Mouse (Mus musculus) liver, embryonic 15.5 days (tissue): ENCODE data around the gene Hdgf. TPM values are rescaled to one million over a fixed set of nuclear protein-coding genes. Genes with fewer than 3 reads are reported as not detected.
A peak's percentile ranks its signal among the peaks of the same experiment; 100 is the strongest.
"Not testable (repeated sequence)": the region's sequence is repeated elsewhere in the genome, so short reads cannot be mapped to it uniquely, and the experiment has no call there.

Experiments
- ATAC-seq: fragments of 200-750 bp; cut with Nextera tagmentation; 2 replicates; pipeline ENCODE4 v1.8.0; 2017; ENCODE audit warnings: moderate number of reproducible peaks, mild to moderate bottlenecking, moderate library complexity; ENCODE audit not compliant: insufficient read depth
- H3K27ac ChIP-seq: fragments of 300-500 bp; sonication (generic); replicated peaks from 2 replicates; pipeline ENCODE4 v1.5.1; 2015; ENCODE audit warnings: mild to moderate bottlenecking, inconsistent platforms
- H3K27me3 ChIP-seq: fragments of 300-500 bp; sonication (generic); 2 replicates; pipeline ENCODE4 v1.6.1; 2015; ENCODE audit warnings: mild to moderate bottlenecking, inconsistent platforms
- H3K36me3 ChIP-seq: fragments of 300-500 bp; sonication (generic); replicated peaks from 2 replicates; pipeline ENCODE4 v1.6.1; 2015; ENCODE audit warnings: moderate library complexity, mild to moderate bottlenecking, inconsistent platforms
- H3K4me1 ChIP-seq: fragments of 300-500 bp; sonication (generic); replicated peaks from 2 replicates; pipeline ENCODE4 v1.6.1; 2015; ENCODE audit warnings: inconsistent platforms
- H3K4me2 ChIP-seq: fragments of 300-500 bp; sonication (generic); 2 replicates; pipeline ENCODE4 v1.6.1; 2015; ENCODE audit warnings: moderate library complexity, mild to moderate bottlenecking, inconsistent platforms
- H3K4me3 ChIP-seq: fragments of 300-500 bp; sonication (generic); replicated peaks from 2 replicates; pipeline ENCODE4 v1.5.1; 2015; ENCODE audit warnings: mild to moderate bottlenecking, inconsistent platforms
- H3K9ac ChIP-seq: fragments of 300-500 bp; sonication (generic); 2 replicates; pipeline ENCODE4 v1.6.1; 2015; ENCODE audit warnings: moderate library complexity, mild to moderate bottlenecking, inconsistent platforms
- H3K9me3 ChIP-seq: fragments of 300-500 bp; sonication (generic); replicated peaks from 2 replicates; pipeline ENCODE4 v1.6.1; 2016; ENCODE audit warnings: inconsistent platforms
- WGBS: fragments of 180-500 bp; shearing (Covaris S2); methylation state at CpG from one replicate; pipeline ENCODE4 v1.1.7; 2015; ENCODE audit warnings: mixed read lengths; ENCODE audit not compliant: insufficient replicate concordance; 5-methylcytosine and 5-hydroxymethylcytosine counted together
- polyA plus RNA-seq: library from polyadenylated mRNA; unstranded; fragments of >200 nt; fragmentation: Nextera tagmentation; extraction: Ambion mirVana; gene quantifications from 2 replicates; pipeline ENCODE4 v1.2.1, GENCODE M21; 2015

The Hdgf gene
- polyA plus RNA-seq, 1 experiment from 2014 or later = 213 TPM

- H3K9me3 ChIP-seq = no peaks in the 10 kb centered on the region
- no peak for ATAC-seq
- no peak overlapping the region for H3K27ac ChIP-seq
- H3K4me2 ChIP-seq = no peak overlapping the region
- no peaks in the 10 kb centered on the region for H3K27me3 ChIP-seq
- peaks cover 21% of the 10 kb centered on the region for H3K4me1 ChIP-seq
- H3K9ac ChIP-seq = no peak overlapping the region
- no peaks in the 10 kb centered on the region for H3K36me3 ChIP-seq
- WGBS = 74% methylated on average over 3 of the region's 3 CpGs
- no peak overlapping the region for H3K4me3 ChIP-seq
Observed at GRCm38 (mm10) chr3:87891481-87891880, 14.6 kb upstream of the Hdgf start.

GRCm38 (mm10) chr3:87893367-87893905 lies 12.7 kb upstream of the Hdgf start:
- no peak for ATAC-seq
- H3K4me2 ChIP-seq = no peak overlapping the region
- H3K27me3 ChIP-seq = no peaks in the 10 kb centered on the region
- WGBS = 73% methylated on average over 3 of the region's 3 CpGs
- no peak overlapping the region for H3K4me3 ChIP-seq
- H3K9me3 ChIP-seq = no peaks in the 10 kb centered on the region
- peak overlapping the region; percentile 14 for H3K27ac ChIP-seq
- peaks cover 15% of the 10 kb centered on the region for H3K4me1 ChIP-seq
- H3K9ac ChIP-seq = no peak overlapping the region
- no peaks in the 10 kb centered on the region for H3K36me3 ChIP-seq

GRCm38 (mm10) chr3:87899266-87899665 lies 6.9 kb upstream of the Hdgf start:
- Histone ChIP-seq H3K9ac (no peak overlapping the region), H3K4me1 (peaks cover 43% of the 10 kb centered on the region), H3K27me3 (no peaks in the 10 kb centered on the region), H3K9me3 (no peaks in the 10 kb centered on the region), H3K4me3 (no peak overlapping the region), H3K27ac (0 out of 2 replicates have a peak overlapping the region, but pooled peaks have one; percentile 29), H3K36me3 (no peaks in the 10 kb centered on the region), H3K4me2 (no peak overlapping the region)
- no peak for ATAC-seq
- 60% methylated on average over 3 of the region's 3 CpGs for WGBS

GRCm38 (mm10) chr3:87899776-87900175 lies 6.3 kb upstream of the Hdgf start:
- peaks cover 46% of the 10 kb centered on the region for H3K4me1 ChIP-seq

GRCm38 (mm10) chr3:87901036-87901624 lies 5.0 kb upstream of the Hdgf start:
- H3K4me1 ChIP-seq = peaks cover 57% of the 10 kb centered on the region
- peak overlapping the region; percentile 42 for H3K9ac ChIP-seq
- peak overlapping the region; percentile 96 for H3K27ac ChIP-seq
- H3K4me2 ChIP-seq = peak overlapping the region; percentile 66
- no peaks in the 10 kb centered on the region for H3K36me3 ChIP-seq
- no peaks in the 10 kb centered on the region for H3K27me3 ChIP-seq
- peak overlapping the region; percentile 37 for H3K4me3 ChIP-seq
- WGBS = 8% methylated on average over 1 of the region's 1 CpGs
- peak; percentile 76 for ATAC-seq
- no peaks in the 10 kb centered on the region for H3K9me3 ChIP-seq

More at GRCm38 (mm10) chr3:87899776-87900175, 6.3 kb upstream of the Hdgf start:
- Histone ChIP-seq H3K9me3 (no peaks in the 10 kb centered on the region), H3K36me3 (no peaks in the 10 kb centered on the region), H3K27ac (peak overlapping the region; percentile 29; the same call in 1 of the 2 replicates), H3K4me2 (no peak overlapping the region), H3K4me3 (no peak overlapping the region), H3K9ac (no peak overlapping the region), H3K27me3 (no peaks in the 10 kb centered on the region)
- WGBS = 82% methylated on average over 3 of the region's 3 CpGs
- no peak for ATAC-seq

- WGBS = 43% methylated on average over 6 of the region's 6 CpGs
- H3K27ac ChIP-seq = peak overlapping the region; percentile 96
- not testable (repeated sequence) for H3K9ac ChIP-seq, ATAC-seq, H3K36me3 ChIP-seq, H3K27me3 ChIP-seq, H3K4me3 ChIP-seq, H3K9me3 ChIP-seq
- peak overlapping the region; percentile 66 for H3K4me2 ChIP-seq
- H3K4me1 ChIP-seq = peaks cover 57% of the 10 kb centered on the region
Observed at GRCm38 (mm10) chr3:87901959-87902358, 4.2 kb upstream of the Hdgf start.

- H3K9me3 ChIP-seq = no peaks in the 10 kb centered on the region
- H3K27me3 ChIP-seq = no peaks in the 10 kb centered on the region
- 0 out of 2 replicates have a peak overlapping the region, but pooled peaks have one; percentile 15 for H3K9ac ChIP-seq
- peaks cover 72% of the 10 kb centered on the region for H3K4me1 ChIP-seq
- 53% methylated on average over 5 of the region's 5 CpGs for WGBS
- no peak overlapping the region for H3K4me3 ChIP-seq
- H3K4me2 ChIP-seq = no peak overlapping the region
- peak overlapping the region; percentile 72 for H3K27ac ChIP-seq
- H3K36me3 ChIP-seq = no peaks in the 10 kb centered on the region
- no peak for ATAC-seq
Observed at GRCm38 (mm10) chr3:87903821-87904220, 2.3 kb upstream of the Hdgf start.

- Histone ChIP-seq H3K36me3 (peaks cover 6% of the 10 kb centered on the region; the same call in 1 of the 2 replicates), H3K9ac (peak overlapping the region; percentile 99), H3K27ac (peak overlapping the region; percentile 85), H3K9me3 (no peaks in the 10 kb centered on the region), H3K4me1 (peaks cover 75% of the 10 kb centered on the region), H3K4me2 (peak overlapping the region; percentile 83), H3K4me3 (peak overlapping the region; percentile 95), H3K27me3 (no peaks in the 10 kb centered on the region)
- under 1% methylated on average over 47 of the region's 47 CpGs for WGBS
- ATAC-seq = peak; percentile 15
Observed at GRCm38 (mm10) chr3:87906601-87906980, 470 bp downstream of the Hdgf start.

GRCm38 (mm10) chr3:87906981-87907857 lies 1.1 kb downstream of the Hdgf start:
- under 1% methylated on average over 27 of the region's 27 CpGs for WGBS
- Histone ChIP-seq H3K9ac (peak overlapping the region; percentile 99), H3K4me2 (peak overlapping the region; percentile 83), H3K27ac (peak overlapping the region; percentile 85), H3K4me3 (peak overlapping the region; percentile 95), H3K27me3 (no peaks in the 10 kb centered on the region), H3K4me1 (peaks cover 75% of the 10 kb centered on the region), H3K36me3 (peaks cover 11% of the 10 kb centered on the region), H3K9me3 (no peaks in the 10 kb centered on the region)
- no peak for ATAC-seq

GRCm38 (mm10) chr3:87907906-87908305 lies 1.8 kb downstream of the Hdgf start:
- Histone ChIP-seq H3K27ac (peak overlapping the region; percentile 85), H3K4me1 (peaks cover 77% of the 10 kb centered on the region), H3K4me3 (peak overlapping the region; percentile 95), H3K36me3 (peaks cover 18% of the 10 kb centered on the region), H3K4me2 (peak overlapping the region; percentile 83), H3K27me3 (no peaks in the 10 kb centered on the region), H3K9me3 (no peaks in the 10 kb centered on the region), H3K9ac (peak overlapping the region; percentile 99)
- 0% methylated on average over 1 of the region's 1 CpGs for WGBS
- ATAC-seq = no peak

- peak overlapping the region; percentile 95 for H3K4me3 ChIP-seq
- ATAC-seq = no peak
- H3K36me3 ChIP-seq = peaks cover 32% of the 10 kb centered on the region
- peak overlapping the region; percentile 83 for H3K4me2 ChIP-seq
- peak overlapping the region; percentile 99 for H3K9ac ChIP-seq
- no peaks in the 10 kb centered on the region for H3K9me3 ChIP-seq
- WGBS = 62% methylated on average over 2 of the region's 2 CpGs
- H3K27me3 ChIP-seq = no peaks in the 10 kb centered on the region
- H3K4me1 ChIP-seq = peaks cover 84% of the 10 kb centered on the region
- H3K27ac ChIP-seq = peak overlapping the region; percentile 85
Observed at GRCm38 (mm10) chr3:87909381-87909780, 3.3 kb downstream of the Hdgf start.
